Mouse (Mus musculus) bone marrow macrophage, adult 2 months (primary cell): Measurements from ENCODE around the gene Etfrf1.

Experiments used
- CTCF ChIP-seq: IDR thresholded peaks from 2 replicates; pipeline ENCODE4 v1.5.1; 2012; ENCODE audit warnings: low read depth, mild to moderate bottlenecking, low read length, moderate library complexity
- POLR2A ChIP-seq: IDR thresholded peaks from 2 replicates; pipeline ENCODE4 v1.6.1; 2012; ENCODE audit warnings: mild to moderate bottlenecking, low read depth, low read length, borderline replicate concordance

DNA sequence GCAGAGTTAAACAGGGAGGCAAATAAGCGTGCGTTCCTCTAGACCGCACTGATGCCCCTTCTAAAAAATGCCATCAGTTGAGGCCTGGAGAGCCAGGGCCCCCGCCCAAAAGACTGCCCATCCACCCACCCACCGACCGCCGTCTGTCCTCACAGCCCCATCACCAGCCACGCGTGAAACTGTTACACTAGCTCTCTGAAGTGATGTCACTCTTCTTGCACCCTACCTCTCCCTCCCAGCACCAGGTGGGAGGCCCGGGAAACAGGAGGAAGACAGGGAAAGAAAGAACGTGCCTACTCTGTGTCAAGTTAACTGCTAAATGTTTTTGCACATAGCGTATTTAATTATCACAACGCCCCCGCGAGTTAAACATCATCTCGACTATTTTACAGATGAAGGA, 39.9 kb downstream of the Etfrf1 start:
- no peak for TF ChIP-seq CTCF
- no peak for TF ChIP-seq POLR2A
